13 mouse cellular contexts compared by ENCODE assay signal in the genomic region with DNA sequence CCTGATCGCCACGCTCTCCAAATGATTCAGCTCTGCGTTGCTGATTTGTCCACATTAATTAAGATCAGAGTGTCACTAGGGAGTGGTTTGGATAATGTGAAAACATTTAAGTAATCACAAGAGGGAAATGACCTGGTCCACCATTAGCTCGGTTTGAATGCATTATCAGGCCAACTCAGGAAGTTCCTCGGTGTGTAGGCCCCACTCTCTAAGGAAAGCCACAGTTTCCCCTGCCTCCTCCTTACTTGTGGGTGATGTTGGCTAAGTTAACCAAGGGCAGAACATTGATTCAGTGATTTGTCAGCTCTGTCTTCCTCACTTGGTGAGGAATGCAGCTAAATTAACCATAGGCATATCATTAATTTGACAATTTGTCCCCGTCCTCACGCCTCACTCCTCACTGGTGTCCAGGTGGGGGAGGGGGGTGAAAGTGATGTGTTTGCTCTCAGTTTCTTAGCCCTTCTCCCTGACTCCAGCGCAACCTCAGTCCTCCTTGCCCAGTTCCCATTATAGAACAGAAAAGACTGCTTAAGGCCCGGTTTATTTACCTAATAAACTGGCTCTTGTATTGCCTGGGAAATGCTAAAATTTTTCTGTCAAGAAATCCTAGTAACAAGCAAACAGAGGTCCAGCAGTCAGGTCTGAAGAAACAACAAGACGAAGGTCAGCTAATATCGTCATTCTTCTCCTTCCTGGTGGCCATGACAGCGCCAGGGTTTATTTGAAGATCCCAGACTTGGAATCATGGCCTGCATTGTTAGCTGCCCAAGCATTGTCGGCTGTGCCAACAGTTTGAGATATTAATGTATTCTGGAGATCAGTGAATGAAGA.
DNase-seq lines count a peak whose midpoint lies in the region; ATAC-seq and TF ChIP-seq lines count a peak whose summit lies in the region.
"Had no signal": no experiment of that assay in that cellular context is flagged by ENCODE, and none has a peak within 500 bp of the region (broad histone marks: within the 10 kb centered on the region; RNA-seq: fewer than 3 reads in every experiment).

No protein-coding gene starts in this region.

- H3K9ac ChIP-seq in intestine, embryonic 15.5 days = no peak overlapping the region
- H3K9ac ChIP-seq in intestine, postnatal 0 days (ENCODE audit: low read depth, low read length) = no peak overlapping the region
- H3K9ac ChIP-seq in forebrain, embryonic 11.5 days (ENCODE audit: low read length) = peak overlapping the region; percentile 10; the same call in 1 of the 2 replicates
- H3K9ac ChIP-seq in hindbrain, postnatal 0 days (replicated peaks; ENCODE audit: low read length) = no peak overlapping the region
- H3K9ac ChIP-seq in neural tube, embryonic 14.5 days (replicated peaks; ENCODE audit: low read depth, low read length) = no peak overlapping the region
- H3K9ac ChIP-seq: liver, embryonic 13.5 days had no signal

- WGBS in intestine, embryonic 15.5 days = 52% methylated on average over 13 of the region's 13 CpGs
- WGBS in intestine, postnatal 0 days = 54% methylated on average over 13 of the region's 13 CpGs
- 28% methylated on average over 13 of the region's 13 CpGs for WGBS in forebrain, embryonic 11.5 days
- 35% methylated on average over 13 of the region's 13 CpGs for WGBS in hindbrain, postnatal 0 days
- 21% methylated on average over 13 of the region's 13 CpGs for WGBS in neural tube, embryonic 14.5 days

- no peak overlapping the region for H3K4me2 ChIP-seq in intestine, embryonic 15.5 days (replicated peaks)
- no peak overlapping the region for H3K4me2 ChIP-seq in intestine, postnatal 0 days (replicated peaks; ENCODE audit: low read depth)
- peak overlapping the region; percentile 31 for H3K4me2 ChIP-seq in forebrain, embryonic 11.5 days (ENCODE audit: low read depth, low read length, severe bottlenecking)
- H3K4me2 ChIP-seq in hindbrain, postnatal 0 days (ENCODE audit: low read depth, low read length) = 0 out of 2 replicates have a peak overlapping the region, but pooled peaks have one; percentile 7
- H3K4me2 ChIP-seq in neural tube, embryonic 14.5 days (ENCODE audit: low read depth, low read length) = peak overlapping the region; percentile 17; the same call in 1 of the 2 replicates
- H3K4me2 ChIP-seq: liver, embryonic 13.5 days had no signal

- no peaks in the 10 kb centered on the region for H3K36me3 ChIP-seq in intestine, embryonic 15.5 days
- no peaks in the 10 kb centered on the region for H3K36me3 ChIP-seq in intestine, postnatal 0 days (ENCODE audit: control insufficient read depth, insufficient read depth)
- H3K36me3 ChIP-seq in forebrain, embryonic 11.5 days (ENCODE audit: control insufficient read depth, insufficient read depth, low read length) = no peaks in the 10 kb centered on the region
- H3K36me3 ChIP-seq in hindbrain, postnatal 0 days (ENCODE audit: insufficient read depth, low read length) = no peaks in the 10 kb centered on the region
- H3K36me3 ChIP-seq in neural tube, embryonic 14.5 days (ENCODE audit: control insufficient read depth, insufficient read depth, low read length) = no peaks in the 10 kb centered on the region
- H3K36me3 ChIP-seq: liver, embryonic 13.5 days had no signal

- no peaks in the 10 kb centered on the region for H3K27me3 ChIP-seq in intestine, embryonic 15.5 days (replicated peaks)
- H3K27me3 ChIP-seq in intestine, postnatal 0 days (replicated peaks; ENCODE audit: control insufficient read depth, insufficient read depth, low read length) = no peaks in the 10 kb centered on the region
- H3K27me3 ChIP-seq in forebrain, embryonic 11.5 days (ENCODE audit: control insufficient read depth, insufficient read depth, low read length) = peaks cover 20% of the 10 kb centered on the region
- no peaks in the 10 kb centered on the region for H3K27me3 ChIP-seq in hindbrain, postnatal 0 days (ENCODE audit: insufficient read depth, low read length)
- H3K27me3 ChIP-seq in neural tube, embryonic 14.5 days (ENCODE audit: control insufficient read depth, insufficient read depth, low read length) = no peaks in the 10 kb centered on the region
- H3K27me3 ChIP-seq: liver, embryonic 13.5 days had no signal

- no peaks in the 10 kb centered on the region for H3K9me3 ChIP-seq in intestine, embryonic 15.5 days
- H3K9me3 ChIP-seq in intestine, postnatal 0 days (ENCODE audit: control insufficient read depth) = no peaks in the 10 kb centered on the region
- H3K9me3 ChIP-seq in forebrain, embryonic 11.5 days (ENCODE audit: control insufficient read depth, low read length) = no peaks in the 10 kb centered on the region
- no peaks in the 10 kb centered on the region for H3K9me3 ChIP-seq in hindbrain, postnatal 0 days (ENCODE audit: low read length)
- H3K9me3 ChIP-seq in neural tube, embryonic 14.5 days (ENCODE audit: control insufficient read depth, low read length) = no peaks in the 10 kb centered on the region
- H3K9me3 ChIP-seq: liver, embryonic 13.5 days had no signal

- no peak for ATAC-seq in intestine, embryonic 15.5 days
- no peak for ATAC-seq in intestine, postnatal 0 days
- no peak for ATAC-seq in forebrain, embryonic 11.5 days (replicated peaks; ENCODE audit: low FRiP score)
- ATAC-seq in hindbrain, postnatal 0 days = 0 out of 2 replicates have a peak, but pooled peaks have one; percentile 21
- peak; percentile 13; the same call in 1 of the 2 replicates for ATAC-seq in neural tube, embryonic 14.5 days (ENCODE audit: low read depth)

- H3K4me1 ChIP-seq in intestine, embryonic 15.5 days (replicated peaks) = peaks cover 10% of the 10 kb centered on the region
- H3K4me1 ChIP-seq in intestine, postnatal 0 days (replicated peaks; ENCODE audit: control insufficient read depth, insufficient read depth, low read length) = no peaks in the 10 kb centered on the region
- H3K4me1 ChIP-seq in forebrain, embryonic 11.5 days (replicated peaks; ENCODE audit: control insufficient read depth, insufficient read depth, low read length) = peaks cover 34% of the 10 kb centered on the region
- H3K4me1 ChIP-seq in hindbrain, postnatal 0 days (ENCODE audit: insufficient read depth, low read length) = peaks cover 12% of the 10 kb centered on the region
- H3K4me1 ChIP-seq in neural tube, embryonic 14.5 days (ENCODE audit: control insufficient read depth, insufficient read depth, low read length) = peaks cover 40% of the 10 kb centered on the region
- H3K4me1 ChIP-seq: liver, embryonic 13.5 days had no signal

- TF ChIP-seq CTCF in intestine, postnatal 0 days (IDR thresholded peaks at IDR 0.05; ENCODE audit: low read depth) = no peak
- TF ChIP-seq CTCF in hindbrain, postnatal 0 days (IDR thresholded peaks at IDR 0.05; ENCODE audit: low read depth) = no peak

- H3K27ac ChIP-seq in intestine, embryonic 15.5 days = 0 out of 2 replicates have a peak overlapping the region, but pooled peaks have one; percentile 30
- H3K27ac ChIP-seq in intestine, postnatal 0 days (ENCODE audit: low read depth, low read length) = no peak overlapping the region
- H3K27ac ChIP-seq in forebrain, embryonic 11.5 days (ENCODE audit: low read depth, low read length) = peak overlapping the region; percentile 92
- peak overlapping the region; percentile 79 for H3K27ac ChIP-seq in hindbrain, postnatal 0 days
- H3K27ac ChIP-seq in neural tube, embryonic 14.5 days (ENCODE audit: low read depth, low read length) = peak overlapping the region; percentile 81
- H3K27ac ChIP-seq: liver, embryonic 13.5 days had no signal

- no peak overlapping the region for H3K4me3 ChIP-seq in intestine, embryonic 15.5 days (replicated peaks)
- no peak overlapping the region for H3K4me3 ChIP-seq in intestine, postnatal 0 days (ENCODE audit: low read depth, low read length)
- H3K4me3 ChIP-seq in forebrain, embryonic 11.5 days (ENCODE audit: low read depth, low read length) = no peak overlapping the region
- no peak overlapping the region for H3K4me3 ChIP-seq in hindbrain, postnatal 0 days (ENCODE audit: low read length)
- H3K4me3 ChIP-seq in neural tube, embryonic 14.5 days (ENCODE audit: low read depth, low read length) = no peak overlapping the region
- H3K4me3 ChIP-seq: liver, embryonic 13.5 days had no signal

- DNase-seq in forebrain, embryonic 11.5 days (ENCODE audit: low spot score) = no peak
- peak; percentile 46 for DNase-seq in hindbrain, postnatal 0 days (ENCODE audit: low spot score)
- DNase-seq in liver = no peak
- DNase-seq in cerebellum, adult 8-10 months = no peak
- no peak for DNase-seq in frontal cortex, postnatal 14 days (ENCODE audit: low spot score in 2 of 2)
- DNase-seq: heart, adult 18-20 months; heart, postnatal 4 days; kidney, postnatal 4 days; liver, embryonic 13.5 days; thymus, adult 2 months had no signal

Comparison
In these comparisons a context has a peak if more than half of its experiments do, and no peak if none do; other contexts are left out.
1. ATAC-seq: peak in hindbrain, postnatal 0 days (single experiment) and neural tube, embryonic 14.5 days (single experiment); none in intestine, embryonic 15.5 days (single experiment), intestine, postnatal 0 days (single experiment) and forebrain, embryonic 11.5 days (single experiment).
2. H3K4me2 ChIP-seq: peak in forebrain, embryonic 11.5 days (single experiment), hindbrain, postnatal 0 days (single experiment) and neural tube, embryonic 14.5 days (single experiment); none in intestine, embryonic 15.5 days (single experiment) and intestine, postnatal 0 days (single experiment).